Mouse (Mus musculus): ENCODE measurements around the gene Cyp2a12.
"Not testable (repeated sequence)": the region's sequence is repeated elsewhere in the genome, so short reads cannot be mapped to it uniquely, and the experiment has no call there.

Cyp2a12 gene

GRCm38 (mm10) chr7:27028789-27029188, at the start of gene Cyp2a12:
Gene Cyp2a12, plus strand, starts transcription at chr7:27029081.
- no peak for DNase-seq

- not testable (repeated sequence) for DNase-seq
These were observed 47.4 kb upstream of the Cyp2a12 start for GRCm38 (mm10) chr7:26981464-26981863.

GRCm38 (mm10) chr7:26981937-26982336, 46.9 kb upstream of the Cyp2a12 start:
- DNase-seq = not testable (repeated sequence)

- no peak for DNase-seq
These were observed 46.3 kb upstream of the Cyp2a12 start for GRCm38 (mm10) chr7:26982551-26982950.

GRCm38 (mm10) chr7:26983151-26983550, 45.7 kb upstream of the Cyp2a12 start:
- DNase-seq = not testable (repeated sequence)

- not testable (repeated sequence) for DNase-seq
These were observed 2.3 kb upstream of the Cyp2a12 start for GRCm38 (mm10) chr7:27026581-27026980.

GRCm38 (mm10) chr7:27048886-27049285, 20.0 kb downstream of the Cyp2a12 start:
- not testable (repeated sequence) for DNase-seq

- not testable (repeated sequence) for DNase-seq
These were observed 30.5 kb downstream of the Cyp2a12 start for GRCm38 (mm10) chr7:27059333-27059732.

GRCm38 (mm10) chr7:27059896-27060295, 31.0 kb downstream of the Cyp2a12 start:
- not testable (repeated sequence) for DNase-seq

- DNase-seq = no peak
These were observed 49.8 kb downstream of the Cyp2a12 start for GRCm38 (mm10) chr7:27078641-27079040.

- no peak for DNase-seq
These were observed 52.7 kb downstream of the Cyp2a12 start for GRCm38 (mm10) chr7:27081625-27082024.

Data from kidney, adult 11 months (tissue).